Mouse (Mus musculus): ENCODE data around the gene Nxnl2.

GRCm38 (mm10) chr13:51210639-51211038, 39.8 kb downstream of the Nxnl2 start:
- TF ChIP-seq CTCF (IDR thresholded peaks at IDR 0.05; ENCODE audit: extremely low read depth, insufficient read depth, low read length) (no peak), POLR2A (IDR thresholded peaks at IDR 0.05; ENCODE audit: extremely low read depth, insufficient read depth, low read length) (no peak)
